Mouse (Mus musculus) layer of hippocampus, postnatal 36 days (tissue): Measurements from ENCODE around the gene Birc6. TPM values are rescaled to one million over a fixed set of nuclear protein-coding genes. Genes with fewer than 3 reads are reported as not detected.
A peak's percentile ranks its signal among the peaks of the same experiment; 100 is the strongest.

Experiments used
- DNase-seq, 2 experiments: peaks; one replicate each; pipeline ENCODE4 v3.0.0; 2022
- total RNA-seq, 2 experiments: library from RNA; stranded (reverse); gene quantifications; 2 replicates each; pipeline ENCODE4 v1.2.3; 2021

Birc6 gene
- 100 to 1,000 TPM; 116 to 131 TPM for total RNA-seq

- DNase-seq, result peak; percentile 100
Measured at GRCm38 (mm10) chr17:74527729-74528607, at the start of gene Birc6. Gene Birc6, plus strand, starts transcription at chr17:74528295.

- DNase-seq, result no peak
Measured at GRCm38 (mm10) chr17:74480361-74481069, 47.6 kb upstream of the Birc6 start.

GRCm38 (mm10) chr17:74489024-74489900 lies 38.8 kb upstream of the Birc6 start, which contains the start of gene Yipf4:
Gene Yipf4, plus strand, starts transcription at chr17:74489493.
- DNase-seq, result peak; percentile 95 to 97

- DNase-seq, result no peak
Measured at GRCm38 (mm10) chr17:74489901-74490220, 38.2 kb upstream of the Birc6 start.

GRCm38 (mm10) chr17:74491565-74491964 lies 36.5 kb upstream of the Birc6 start:
- DNase-seq, result no peak

GRCm38 (mm10) chr17:74500204-74500603 lies 27.9 kb upstream of the Birc6 start:
- DNase-seq, result no peak

- no peak for DNase-seq
Measured at GRCm38 (mm10) chr17:74501085-74501484, 27.0 kb upstream of the Birc6 start.

GRCm38 (mm10) chr17:74507934-74508333 lies 20.2 kb upstream of the Birc6 start:
- DNase-seq, result no peak

GRCm38 (mm10) chr17:74508600-74508999 lies 19.5 kb upstream of the Birc6 start:
- no peak for DNase-seq

GRCm38 (mm10) chr17:74512308-74512707 lies 15.8 kb upstream of the Birc6 start:
- DNase-seq, result no peak

GRCm38 (mm10) chr17:74522797-74523723 lies 5.0 kb upstream of the Birc6 start:
- DNase-seq, result no peak

- DNase-seq, result no peak
Measured at GRCm38 (mm10) chr17:74526117-74526516, 2.0 kb upstream of the Birc6 start.

GRCm38 (mm10) chr17:74526806-74527653 lies 1.1 kb upstream of the Birc6 start:
- DNase-seq, result peak in 1 of 2 experiments; percentile 4

GRCm38 (mm10) chr17:74528648-74529532 lies 795 bp downstream of the Birc6 start:
- DNase-seq, result no peak

GRCm38 (mm10) chr17:74529533-74529824 lies 1.4 kb downstream of the Birc6 start:
- no peak for DNase-seq

- no peak for DNase-seq
Measured at GRCm38 (mm10) chr17:74534971-74535370, 6.9 kb downstream of the Birc6 start.

- DNase-seq, result no peak
Measured at GRCm38 (mm10) chr17:74537526-74537925, 9.4 kb downstream of the Birc6 start.

- DNase-seq, result no peak
Measured at GRCm38 (mm10) chr17:74543615-74544014, 15.5 kb downstream of the Birc6 start.

GRCm38 (mm10) chr17:74554118-74554517 lies 26.0 kb downstream of the Birc6 start:
- DNase-seq, result no peak

- DNase-seq, result no peak
Measured at GRCm38 (mm10) chr17:74559891-74560290, 31.8 kb downstream of the Birc6 start.
